Mouse (Mus musculus) liver, adult 2 months (tissue): ENCODE data around the gene Syde1.

Experiments
- CTCF ChIP-seq: fragments of 200-500 bp; IDR thresholded peaks from 2 replicates; pipeline ENCODE4 v1.5.1; 2011; ENCODE audit warnings: low read depth, low read length, control low read depth
- POLR2A ChIP-seq: fragments of 200-500 bp; IDR thresholded peaks from 2 replicates; pipeline ENCODE4 v1.6.1; 2011; ENCODE audit warnings: low read length, control low read depth; ENCODE audit not compliant: insufficient read depth; ENCODE audit errors: extremely low read depth

GRCm38 (mm10) chr10:78586026-78586425 is 5.7 kb downstream of the Syde1 start:
- TF ChIP-seq POLR2A (no peak), CTCF (no peak)
